Mouse (Mus musculus) B cell, adult 2 months (primary cell): ENCODE data around the gene Crtc2.

Experiments
- DNase-seq, 2 experiments: peaks; one replicate each; pipeline ENCODE4 v3.0.0; 2022

The Crtc2 gene

GRCm38 (mm10) chr3:90253653-90254418 is at the start of gene Crtc2:
Gene Crtc2 (plus strand): TSS chr3:90254163.
- DNase-seq, result peak; percentile 89 to 91

- no peak for DNase-seq
These were observed 49.4 kb upstream of the Crtc2 start for GRCm38 (mm10) chr3:90204582-90204981.

GRCm38 (mm10) chr3:90208662-90209061 is 45.3 kb upstream of the Crtc2 start:
- no peak for DNase-seq

- DNase-seq, result peak in 1 of 2 experiments; percentile 16
These were observed 43.9 kb upstream of the Crtc2 start for GRCm38 (mm10) chr3:90209908-90210566.

- DNase-seq, result peak; percentile 31 to 35
These were observed 42.2 kb upstream of the Crtc2 start for GRCm38 (mm10) chr3:90211475-90212398.

- peak; percentile 12 to 23 for DNase-seq
These were observed 41.2 kb upstream of the Crtc2 start for GRCm38 (mm10) chr3:90212723-90213122.

- DNase-seq, result peak; percentile 90 to 93
These were observed 40.5 kb upstream of the Crtc2 start, which contains the start of the genes Rps27 and Rab13 for GRCm38 (mm10) chr3:90213377-90213866. Gene Rps27 (minus strand): TSS chr3:90213651. Gene Rab13 (plus strand): TSS chr3:90213695.

GRCm38 (mm10) chr3:90213956-90214684 is 39.8 kb upstream of the Crtc2 start:
- no peak for DNase-seq

- peak; percentile 38 to 51 for DNase-seq
These were observed 38.1 kb upstream of the Crtc2 start for GRCm38 (mm10) chr3:90215825-90216380.

- DNase-seq, result peak; percentile 67 to 70
These were observed 33.9 kb upstream of the Crtc2 start for GRCm38 (mm10) chr3:90220088-90220487.

- peak; percentile 15 for DNase-seq
These were observed 33.4 kb upstream of the Crtc2 start for GRCm38 (mm10) chr3:90220531-90220951.

- no peak for DNase-seq
These were observed 32.8 kb upstream of the Crtc2 start for GRCm38 (mm10) chr3:90221123-90221522.

GRCm38 (mm10) chr3:90222455-90222854 is 31.5 kb upstream of the Crtc2 start:
- DNase-seq, result no peak

- DNase-seq, result no peak
These were observed 31.0 kb upstream of the Crtc2 start for GRCm38 (mm10) chr3:90222941-90223340.

- no peak for DNase-seq
These were observed 29.6 kb upstream of the Crtc2 start for GRCm38 (mm10) chr3:90224331-90224730.

- no peak for DNase-seq
These were observed 22.9 kb upstream of the Crtc2 start for GRCm38 (mm10) chr3:90231075-90231474.

GRCm38 (mm10) chr3:90231507-90232333 is 22.2 kb upstream of the Crtc2 start, which contains the start of gene Jtb:
Gene Jtb (plus strand): TSS chr3:90231597.
- DNase-seq, result peak; percentile 88 to 89

GRCm38 (mm10) chr3:90241251-90241650 is 12.7 kb upstream of the Crtc2 start:
- DNase-seq, result peak in 1 of 2 experiments; percentile 15

GRCm38 (mm10) chr3:90241669-90242358 is 12.1 kb upstream of the Crtc2 start:
- DNase-seq, result no peak
